Mouse (Mus musculus) embryonic facial prominence, embryonic 15.5 days (tissue): Measurements from ENCODE around the gene Sox5. TPM values are rescaled to one million over a fixed set of nuclear protein-coding genes. Genes with fewer than 3 reads are reported as not detected.
A peak's percentile ranks its signal among the peaks of the same experiment; 100 is the strongest.

Experiments
- ATAC-seq: fragments of 200-750 bp; cut with Nextera tagmentation; 2 replicates; pipeline ENCODE4 v1.8.0; 2017; ENCODE audit warnings: low read depth, moderate TSS enrichment; ENCODE audit not compliant: insufficient number of reproducible peaks, low FRiP score, low TSS enrichment
- H3K27ac ChIP-seq: fragments of 300-500 bp; sonication (generic); replicated peaks from 2 replicates; pipeline ENCODE4 v1.5.1; 2015; ENCODE audit warnings: mild to moderate bottlenecking, inconsistent platforms
- H3K27me3 ChIP-seq: fragments of 300-500 bp; sonication (generic); 2 replicates; pipeline ENCODE4 v1.6.1; 2015; ENCODE audit warnings: inconsistent platforms
- H3K36me3 ChIP-seq: fragments of 300-500 bp; sonication (generic); 2 replicates; pipeline ENCODE4 v1.6.1; 2015; ENCODE audit warnings: mild to moderate bottlenecking, inconsistent platforms
- H3K4me1 ChIP-seq: fragments of 300-500 bp; sonication (generic); 2 replicates; pipeline ENCODE4 v1.6.1; 2015; ENCODE audit warnings: inconsistent platforms
- H3K4me2 ChIP-seq: fragments of 300-500 bp; sonication (generic); replicated peaks from 2 replicates; pipeline ENCODE4 v1.6.1; 2015; ENCODE audit warnings: mild to moderate bottlenecking, inconsistent platforms
- H3K4me3 ChIP-seq: fragments of 300-500 bp; sonication (generic); replicated peaks from 2 replicates; pipeline ENCODE4 v1.5.1; 2015; ENCODE audit warnings: mild to moderate bottlenecking, inconsistent platforms
- H3K9ac ChIP-seq: fragments of 300-500 bp; sonication (generic); 2 replicates; pipeline ENCODE4 v1.6.1; 2015; ENCODE audit warnings: inconsistent platforms
- H3K9me3 ChIP-seq: fragments of 300-500 bp; sonication (generic); replicated peaks from 2 replicates; pipeline ENCODE4 v1.6.1; 2016; ENCODE audit warnings: inconsistent platforms
- WGBS: fragments of 180-500 bp; shearing (Covaris S2); methylation state at CpG from one replicate; pipeline ENCODE4 v1.1.7; 2015; 5-methylcytosine and 5-hydroxymethylcytosine counted together
- polyA plus RNA-seq: library from polyadenylated mRNA; unstranded; fragments of >200 nt; fragmentation: Nextera tagmentation; extraction: Ambion mirVana; gene quantifications from 2 replicates; pipeline ENCODE4 v1.2.1, GENCODE M21; 2015

Sox5 gene
- polyA plus RNA-seq, 1 experiment from 2014 or later = 20.5 TPM

- WGBS = 63% methylated on average over 12 of the region's 12 CpGs
- H3K4me1 ChIP-seq = 0 out of 2 replicates have a peak, but pooled peaks cover 7% of the 10 kb centered on the region
- H3K27me3 ChIP-seq = no peaks in the 10 kb centered on the region
- H3K9ac ChIP-seq = no peak overlapping the region
- no peak overlapping the region for H3K4me3 ChIP-seq
- ATAC-seq = no peak
- H3K4me2 ChIP-seq = 0 out of 2 replicates have a peak overlapping the region, but pooled peaks have one; percentile 22
- no peaks in the 10 kb centered on the region for H3K36me3 ChIP-seq
- H3K27ac ChIP-seq = no peak overlapping the region
- H3K9me3 ChIP-seq = no peaks in the 10 kb centered on the region
Measured at GRCm38 (mm10) chr6:144075327-144075941, 706.3 kb downstream of the Sox5 start.

GRCm38 (mm10) chr6:144074826-144075225 lies 707.0 kb downstream of the Sox5 start:
- Histone ChIP-seq H3K9me3 (no peaks in the 10 kb centered on the region), H3K27ac (peak overlapping the region; percentile 48; the same call in 1 of the 2 replicates), H3K9ac (no peak overlapping the region), H3K4me2 (peak overlapping the region; percentile 22), H3K4me3 (0 out of 2 replicates have a peak overlapping the region, but pooled peaks have one; percentile 1), H3K27me3 (no peaks in the 10 kb centered on the region), H3K36me3 (no peaks in the 10 kb centered on the region), H3K4me1 (0 out of 2 replicates have a peak, but pooled peaks cover 7% of the 10 kb centered on the region)
- ATAC-seq = peak; percentile 88
- WGBS = 15% methylated on average over 9 of the region's 9 CpGs

GRCm38 (mm10) chr6:144070461-144070860 lies 711.3 kb downstream of the Sox5 start:
- H3K27ac ChIP-seq = no peak overlapping the region
- no peak overlapping the region for H3K9ac ChIP-seq
- 86% methylated on average over 5 of the region's 5 CpGs for WGBS
- no peaks in the 10 kb centered on the region for H3K9me3 ChIP-seq
- no peak overlapping the region for H3K4me2 ChIP-seq
- no peaks in the 10 kb centered on the region for H3K36me3 ChIP-seq
- no peak overlapping the region for H3K4me3 ChIP-seq
- H3K27me3 ChIP-seq = no peaks in the 10 kb centered on the region
- ATAC-seq = no peak
- 0 out of 2 replicates have a peak, but pooled peaks cover 7% of the 10 kb centered on the region for H3K4me1 ChIP-seq

- WGBS = 75% methylated on average over 7 of the region's 7 CpGs
- Histone ChIP-seq H3K27me3 (no peaks in the 10 kb centered on the region), H3K27ac (no peak overlapping the region), H3K4me3 (no peak overlapping the region), H3K9me3 (no peaks in the 10 kb centered on the region), H3K4me2 (no peak overlapping the region), H3K4me1 (no peaks in the 10 kb centered on the region), H3K9ac (no peak overlapping the region), H3K36me3 (no peaks in the 10 kb centered on the region)
- no peak for ATAC-seq
Measured at GRCm38 (mm10) chr6:144067491-144067890, 714.3 kb downstream of the Sox5 start.

- no peaks in the 10 kb centered on the region for H3K27me3 ChIP-seq
- no peak overlapping the region for H3K9ac ChIP-seq
- ATAC-seq = no peak
- no peaks in the 10 kb centered on the region for H3K4me1 ChIP-seq
- no peak overlapping the region for H3K4me2 ChIP-seq
- 89% methylated on average over 8 of the region's 8 CpGs for WGBS
- no peaks in the 10 kb centered on the region for H3K36me3 ChIP-seq
- no peak overlapping the region for H3K27ac ChIP-seq
- H3K4me3 ChIP-seq = no peak overlapping the region
- H3K9me3 ChIP-seq = no peaks in the 10 kb centered on the region
Measured at GRCm38 (mm10) chr6:144062428-144062827, 719.3 kb downstream of the Sox5 start.

GRCm38 (mm10) chr6:144061814-144062213 lies 720.0 kb downstream of the Sox5 start:
- Histone ChIP-seq H3K9me3 (no peaks in the 10 kb centered on the region), H3K27me3 (no peaks in the 10 kb centered on the region), H3K27ac (no peak overlapping the region), H3K4me1 (0 out of 2 replicates have a peak, but pooled peaks cover 3% of the 10 kb centered on the region), H3K4me3 (no peak overlapping the region), H3K4me2 (no peak overlapping the region), H3K36me3 (no peaks in the 10 kb centered on the region), H3K9ac (no peak overlapping the region)
- 69% methylated on average over 8 of the region's 8 CpGs for WGBS
- ATAC-seq = no peak

GRCm38 (mm10) chr6:144057098-144057632 lies 724.6 kb downstream of the Sox5 start:
- Histone ChIP-seq H3K27me3 (no peaks in the 10 kb centered on the region), H3K4me1 (0 out of 2 replicates have a peak, but pooled peaks cover 7% of the 10 kb centered on the region), H3K4me2 (no peak overlapping the region), H3K4me3 (no peak overlapping the region), H3K36me3 (no peaks in the 10 kb centered on the region), H3K27ac (peak overlapping the region; percentile 49), H3K9me3 (no peaks in the 10 kb centered on the region), H3K9ac (no peak overlapping the region)
- ATAC-seq = 0 out of 2 replicates have a peak, but pooled peaks have one; percentile 2
- 67% methylated on average over 14 of the region's 14 CpGs for WGBS

- no peaks in the 10 kb centered on the region for H3K9me3 ChIP-seq
- no peaks in the 10 kb centered on the region for H3K27me3 ChIP-seq
- no peak overlapping the region for H3K9ac ChIP-seq
- H3K36me3 ChIP-seq = no peaks in the 10 kb centered on the region
- H3K27ac ChIP-seq = peak overlapping the region; percentile 49
- ATAC-seq = peak; percentile 85
- H3K4me3 ChIP-seq = no peak overlapping the region
- 0 out of 2 replicates have a peak, but pooled peaks cover 7% of the 10 kb centered on the region for H3K4me1 ChIP-seq
- no peak overlapping the region for H3K4me2 ChIP-seq
- whole genome bisulfite sequencing = 33% methylated on average over 10 of the region's 10 CpGs
Measured at GRCm38 (mm10) chr6:144056252-144057097, 725.3 kb downstream of the Sox5 start.

GRCm38 (mm10) chr6:144052487-144052886 lies 729.3 kb downstream of the Sox5 start:
- Histone ChIP-seq H3K4me3 (no peak overlapping the region), H3K9ac (no peak overlapping the region), H3K27me3 (no peaks in the 10 kb centered on the region), H3K27ac (no peak overlapping the region), H3K4me1 (0 out of 2 replicates have a peak, but pooled peaks cover 7% of the 10 kb centered on the region), H3K4me2 (no peak overlapping the region), H3K9me3 (no peaks in the 10 kb centered on the region), H3K36me3 (no peaks in the 10 kb centered on the region)
- 65% methylated on average over 5 of the region's 5 CpGs for WGBS
- ATAC-seq = no peak

GRCm38 (mm10) chr6:144051316-144051715 lies 730.5 kb downstream of the Sox5 start:
- Histone ChIP-seq H3K9ac (no peak overlapping the region), H3K9me3 (no peaks in the 10 kb centered on the region), H3K27me3 (no peaks in the 10 kb centered on the region), H3K4me1 (no peaks in the 10 kb centered on the region), H3K27ac (no peak overlapping the region), H3K4me2 (no peak overlapping the region), H3K36me3 (no peaks in the 10 kb centered on the region), H3K4me3 (no peak overlapping the region)
- 95% methylated on average over 5 of the region's 5 CpGs for WGBS
- no peak for ATAC-seq

GRCm38 (mm10) chr6:144048201-144048924 lies 733.4 kb downstream of the Sox5 start:
- Histone ChIP-seq H3K36me3 (no peaks in the 10 kb centered on the region), H3K9me3 (no peaks in the 10 kb centered on the region), H3K27me3 (no peaks in the 10 kb centered on the region), H3K27ac (no peak overlapping the region), H3K9ac (no peak overlapping the region), H3K4me2 (no peak overlapping the region), H3K4me3 (no peak overlapping the region), H3K4me1 (peaks cover 6% of the 10 kb centered on the region)
- WGBS = 61% methylated on average over 3 of the region's 3 CpGs
- ATAC-seq = no peak
